9 mouse cellular contexts compared by ENCODE assay signal in the genomic region with DNA sequence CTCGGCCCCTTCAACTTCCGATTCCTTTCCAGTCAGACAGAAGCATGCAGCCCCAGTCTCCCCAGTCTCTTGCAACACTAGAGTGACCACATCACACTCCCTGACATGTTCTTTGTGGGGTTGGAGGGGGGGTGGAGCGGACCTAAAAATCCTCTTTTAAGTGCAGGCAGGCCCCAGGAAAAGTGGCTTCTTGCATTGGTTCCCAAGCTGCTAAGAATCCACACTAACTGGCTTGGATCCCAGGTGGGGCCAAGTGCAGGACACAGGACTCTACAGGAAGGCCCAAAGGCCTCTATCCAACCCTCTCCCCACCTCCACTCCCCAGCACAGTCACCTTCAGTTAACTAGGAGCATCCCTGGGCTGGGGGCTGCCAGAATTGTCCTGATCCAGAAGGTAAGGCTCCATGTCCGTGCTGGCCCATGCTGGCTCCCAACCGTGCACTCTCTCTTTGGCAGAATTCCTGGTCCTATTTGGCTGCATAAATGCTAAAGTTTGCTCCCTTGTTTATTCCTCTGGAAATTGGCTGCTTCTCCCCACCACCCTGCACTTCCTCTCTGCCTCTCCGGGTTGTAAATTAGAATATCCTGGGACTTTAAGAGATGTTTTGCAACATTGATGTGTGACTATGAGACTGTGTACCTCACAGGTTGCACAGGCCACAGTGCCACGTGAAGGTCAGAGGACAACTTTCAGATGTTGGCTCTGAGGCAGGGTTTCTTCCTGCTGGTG. TPM values are rescaled to one million over a fixed set of nuclear protein-coding genes. Genes with fewer than 3 reads are reported as not detected.
DNase-seq lines count a peak whose midpoint lies in the region; ATAC-seq and TF ChIP-seq lines count a peak whose summit lies in the region.
"Had no signal": no experiment of that assay in that cellular context is flagged by ENCODE, and none has a peak within 500 bp of the region (broad histone marks: within the 10 kb centered on the region; RNA-seq: fewer than 3 reads in every experiment).

No protein-coding gene starts in this region.

- H3K9me3 ChIP-seq in hindbrain, postnatal 0 days (ENCODE audit: low read length), result no peaks in the 10 kb centered on the region
- H3K9me3 ChIP-seq in hindbrain, embryonic 10.5 days, result no peaks in the 10 kb centered on the region

- DNase-seq in hindbrain, postnatal 0 days (ENCODE audit: low spot score), result peak; percentile 35
- DNase-seq in hindbrain, embryonic 10.5 days (ENCODE audit: low spot score), result no peak
- DNase-seq in cerebellum, adult 9-10 months, result peak; percentile 50
- DNase-seq in heart, postnatal 10 days, result peak; percentile 56 to 60
- DNase-seq in lung, adult 18-20 months, result peak; percentile 26 to 38
- no peak for DNase-seq in spleen, postnatal 4 days (ENCODE audit: low spot score in 2 of 2)
- DNase-seq in left cerebral cortex, adult 11 months (ENCODE audit: low spot score), result no peak
- DNase-seq in thymus, postnatal 0 days (ENCODE audit: low spot score), result no peak

- no peak for ATAC-seq in hindbrain, postnatal 0 days
- ATAC-seq: Patski had no signal

- H3K4me2 ChIP-seq in hindbrain, postnatal 0 days (ENCODE audit: low read depth, low read length), result no peak overlapping the region

- H3K9ac ChIP-seq in hindbrain, postnatal 0 days (replicated peaks; ENCODE audit: low read length), result no peak overlapping the region

- intact Hi-C loops in heart, postnatal 10 days (cut with DNase I), result no loop called here

- 53% methylated on average over 7 of the region's 7 CpGs for WGBS in hindbrain, postnatal 0 days
- 84% methylated on average over 7 of the region's 7 CpGs for WGBS in hindbrain, embryonic 10.5 days

- H3K36me3 ChIP-seq in hindbrain, postnatal 0 days (ENCODE audit: insufficient read depth, low read length), result peaks cover 17% of the 10 kb centered on the region
- peaks cover 24% of the 10 kb centered on the region for H3K36me3 ChIP-seq in hindbrain, embryonic 10.5 days

- no peaks in the 10 kb centered on the region for H3K27me3 ChIP-seq in hindbrain, postnatal 0 days (ENCODE audit: insufficient read depth, low read length)
- H3K27me3 ChIP-seq in hindbrain, embryonic 10.5 days (ENCODE audit: insufficient read depth, poor library complexity, severe bottlenecking), result no peaks in the 10 kb centered on the region
- H3K27me3 ChIP-seq: Patski had no signal

- no peak for TF ChIP-seq CTCF in hindbrain, postnatal 0 days (IDR thresholded peaks at IDR 0.05; ENCODE audit: low read depth)

- peaks cover 6% of the 10 kb centered on the region; the same call in 1 of the 2 replicates for H3K4me1 ChIP-seq in hindbrain, postnatal 0 days (ENCODE audit: insufficient read depth, low read length)
- no peaks in the 10 kb centered on the region for H3K4me1 ChIP-seq in hindbrain, embryonic 10.5 days (replicated peaks)

- H3K4me3 ChIP-seq in hindbrain, postnatal 0 days (ENCODE audit: low read length), result no peak overlapping the region
- H3K4me3 ChIP-seq in hindbrain, embryonic 10.5 days, result no peak overlapping the region

- peak overlapping the region; percentile 60; the same call in 1 of the 2 replicates for H3K27ac ChIP-seq in hindbrain, postnatal 0 days
- no peak overlapping the region for H3K27ac ChIP-seq in hindbrain, embryonic 10.5 days

RNA-seq across cellular contexts. Expression of gene Atxn2, which starts 20.5 kb away (rescaled TPM):
- total RNA-seq in hindbrain, postnatal 0 days (2014; rRNA removed), result 86.8 and 118 TPM in 2 replicates
- polyA plus RNA-seq in hindbrain, postnatal 0 days (2015; fragmentation: Nextera tagmentation; extraction: Ambion mirVana), result 83.5 and 85.9 TPM in 2 replicates
- 38.6 and 42.0 TPM in 2 replicates for polyA plus RNA-seq in hindbrain, embryonic 10.5 days (2016; fragmentation: Nextera tagmentation; extraction: Ambion mirVana)
- 100 to 1,000 TPM; 173 to 177 TPM for total RNA-seq in heart, postnatal 10 days (2021)
- 34.9 and 46.6 TPM in 2 replicates for polyA plus RNA-seq in thymus, postnatal 0 days (2015; fragmentation: Nextera tagmentation; extraction: Ambion mirVana)

RNA-seq across cellular contexts. Expression of gene Brap, which starts 30.3 kb away (rescaled TPM):
- 41.2 and 41.7 TPM in 2 replicates for total RNA-seq in hindbrain, postnatal 0 days (2014; rRNA removed)
- 43.5 and 44.0 TPM in 2 replicates for polyA plus RNA-seq in hindbrain, postnatal 0 days (2015; fragmentation: Nextera tagmentation; extraction: Ambion mirVana)
- polyA plus RNA-seq in hindbrain, embryonic 10.5 days (2016; fragmentation: Nextera tagmentation; extraction: Ambion mirVana), result 41.6 and 41.9 TPM in 2 replicates
- 10 to 100 TPM; 28.2 to 35.2 TPM for total RNA-seq in heart, postnatal 10 days (2021)
- polyA plus RNA-seq in thymus, postnatal 0 days (2015; fragmentation: Nextera tagmentation; extraction: Ambion mirVana), result 48.2 and 51.9 TPM in 2 replicates

RNA-seq across cellular contexts. Expression of gene Acad10, which starts 30.3 kb away (rescaled TPM):
- 0.72 and 5.1 TPM in 2 replicates for total RNA-seq in hindbrain, postnatal 0 days (2014; rRNA removed)
- polyA plus RNA-seq in hindbrain, postnatal 0 days (2015; fragmentation: Nextera tagmentation; extraction: Ambion mirVana), result 1.2 and 1.4 TPM in 2 replicates
- 3.0 and 3.5 TPM in 2 replicates for polyA plus RNA-seq in hindbrain, embryonic 10.5 days (2016; fragmentation: Nextera tagmentation; extraction: Ambion mirVana)
- total RNA-seq in heart, postnatal 10 days (2021), result 10 to 100 TPM; 13.7 to 16.0 TPM
- polyA plus RNA-seq in thymus, postnatal 0 days (2015; fragmentation: Nextera tagmentation; extraction: Ambion mirVana), result 2.6 and 3.4 TPM in 2 replicates

Comparison
In these comparisons a context has a peak if more than half of its experiments do, and no peak if none do; other contexts are left out.
1. DNase-seq: peak in hindbrain, postnatal 0 days (single experiment), cerebellum, adult 9-10 months (single experiment), heart, postnatal 10 days (2 of 2) and lung, adult 18-20 months (2 of 2); none in hindbrain, embryonic 10.5 days (single experiment), spleen, postnatal 4 days (0 of 2), left cerebral cortex, adult 11 months (single experiment) and thymus, postnatal 0 days (single experiment).